In the genomic region with DNA sequence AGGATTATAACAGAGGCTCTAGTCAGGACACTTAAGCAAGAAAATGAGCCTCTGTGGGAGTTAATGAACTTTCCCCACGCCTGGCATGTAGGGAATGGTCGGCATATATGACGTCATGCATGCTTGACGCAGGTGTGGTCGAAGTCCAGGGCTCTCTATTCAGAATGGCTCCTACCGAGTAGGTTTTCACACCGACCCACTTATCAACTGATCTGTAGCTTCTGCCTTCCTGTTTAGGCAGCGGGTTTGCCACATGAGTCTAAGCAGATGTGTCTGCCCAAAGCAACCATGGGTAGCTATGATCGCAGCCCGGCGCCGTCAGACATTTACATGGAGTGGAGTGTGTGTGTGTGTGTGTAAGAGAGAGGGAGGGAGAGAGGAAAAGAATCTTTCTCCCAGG, we compare ENCODE assay signal across 10 mouse cellular contexts. TPM values are rescaled to one million over a fixed set of nuclear protein-coding genes. Genes with fewer than 3 reads are reported as not detected.
DNase-seq lines count a peak whose midpoint lies in the region; ATAC-seq and TF ChIP-seq lines count a peak whose summit lies in the region.
"Had no signal": no experiment of that assay in that cellular context is flagged by ENCODE, and none has a peak within 500 bp of the region (broad histone marks: within the 10 kb centered on the region; RNA-seq: fewer than 3 reads in every experiment).

No protein-coding gene starts in this region.

- TF ChIP-seq POLR2A in lung, adult 2 months (IDR thresholded peaks at IDR 0.05; ENCODE audit: borderline replicate concordance, extremely low read depth, low read depth, low read length), result no peak

- H3K36me3 ChIP-seq in lung, embryonic 15.5 days, result no peaks in the 10 kb centered on the region
- H3K36me3 ChIP-seq: embryonic facial prominence, embryonic 12.5 days had no signal

- DNase-seq in gastrocnemius, adult 2 months, result no peak
- no peak for DNase-seq in gastrocnemius, postnatal 4 days (ENCODE audit: low spot score in 2 of 2)
- no peak for DNase-seq in lung, adult 2 months
- DNase-seq in lung, postnatal 4 days, result peak; percentile 38 to 41
- peak; percentile 72 to 76 for DNase-seq in thymus, postnatal 36 days
- DNase-seq in retina, embryonic 14.5 days (ENCODE audit: low spot score), result no peak
- DNase-seq in layer of hippocampus, adult 11-12 months (ENCODE audit: low spot score), result no peak
- DNase-seq: adrenal gland, adult 8-10 months had no signal

- H3K4me3 ChIP-seq in gastrocnemius, adult 2 months, result no peak overlapping the region
- no peak overlapping the region for H3K4me3 ChIP-seq in lung, embryonic 15.5 days
- H3K4me3 ChIP-seq in lung, adult 2 months (replicated peaks; ENCODE audit: extremely low read depth, low read depth, low read length), result no peak overlapping the region
- H3K4me3 ChIP-seq: embryonic facial prominence, embryonic 12.5 days had no signal

- H3K27me3 ChIP-seq in lung, embryonic 15.5 days, result no peaks in the 10 kb centered on the region
- H3K27me3 ChIP-seq: embryonic facial prominence, embryonic 12.5 days had no signal

- intact Hi-C loops in gastrocnemius, adult 2 months (cut with DNase I), result no loop called here

- no peak overlapping the region for H3K9ac ChIP-seq in lung, embryonic 15.5 days
- H3K9ac ChIP-seq: embryonic facial prominence, embryonic 12.5 days had no signal

- 69% methylated on average over 12 of the region's 12 CpGs for WGBS in lung, embryonic 15.5 days
- WGBS in lung, adult 2 months, result 28% methylated on average over 12 of the region's 12 CpGs

- H3K4me2 ChIP-seq in lung, embryonic 15.5 days, result no peak overlapping the region
- H3K4me2 ChIP-seq: embryonic facial prominence, embryonic 12.5 days had no signal

- no peaks in the 10 kb centered on the region for H3K9me3 ChIP-seq in lung, embryonic 15.5 days
- H3K9me3 ChIP-seq: embryonic facial prominence, embryonic 12.5 days had no signal

- H3K27ac ChIP-seq in gastrocnemius, adult 2 months, result peak overlapping the region; percentile 46
- peak overlapping the region; percentile 46; the same call in 1 of the 2 replicates for H3K27ac ChIP-seq in lung, embryonic 15.5 days
- H3K27ac ChIP-seq: embryonic facial prominence, embryonic 12.5 days had no signal

- H3K4me1 ChIP-seq in lung, embryonic 15.5 days, result peaks cover 51% of the 10 kb centered on the region
- H3K4me1 ChIP-seq in lung, adult 2 months (ENCODE audit: control insufficient read depth, insufficient read depth, low read length), result peaks cover 49% of the 10 kb centered on the region

- ATAC-seq in lung, embryonic 15.5 days (ENCODE audit: borderline replicate concordance, extremely low read depth, low FRiP score, low TSS enrichment), result no peak

- no peak for TF ChIP-seq CTCF in gastrocnemius, adult 2 months (IDR thresholded peaks at IDR 0.05)
- TF ChIP-seq CTCF in lung, adult 2 months (IDR thresholded peaks at IDR 0.05; ENCODE audit: insufficient read depth, low read length), result no peak

RNA-seq across cellular contexts. Expression of gene B4galt1, which starts 14.6 kb away (rescaled TPM):
- 10 to 100 TPM; 30.5 to 42.2 TPM for total RNA-seq in gastrocnemius, adult 2 months (2021)
- total RNA-seq in gastrocnemius, postnatal 4 days (2021), result 10 to 100 TPM; 89.0 to 91.4 TPM
- polyA plus RNA-seq in lung, embryonic 15.5 days (2015; fragmentation: Nextera tagmentation; extraction: Ambion mirVana), result 70.0 and 74.5 TPM in 2 replicates
- polyA plus RNA-seq in lung, adult 2 months (2012; rRNA removed), result 44.6 and 47.7 TPM in 2 replicates

Comparison
In these comparisons a context has a peak if more than half of its experiments do, and no peak if none do; other contexts are left out.
1. DNase-seq: peak in lung, postnatal 4 days (2 of 2) and thymus, postnatal 36 days (2 of 2); none in gastrocnemius, adult 2 months (single experiment), gastrocnemius, postnatal 4 days (0 of 2), lung, adult 2 months (single experiment), retina, embryonic 14.5 days (single experiment) and layer of hippocampus, adult 11-12 months (single experiment).